Mouse (Mus musculus) fat pad, adult 2 months (tissue): ENCODE data around the gene Mblac2.
"Not testable (repeated sequence)": the region's sequence is repeated elsewhere in the genome, so short reads cannot be mapped to it uniquely, and the experiment has no call there.

Experiments used
- DNase-seq: peaks from one replicate; pipeline ENCODE4 v3.0.0-alpha.2; 2011; ENCODE audit warnings: low read depth, low spot score; ENCODE audit errors: extremely low read depth

Gene Mblac2

DNA sequence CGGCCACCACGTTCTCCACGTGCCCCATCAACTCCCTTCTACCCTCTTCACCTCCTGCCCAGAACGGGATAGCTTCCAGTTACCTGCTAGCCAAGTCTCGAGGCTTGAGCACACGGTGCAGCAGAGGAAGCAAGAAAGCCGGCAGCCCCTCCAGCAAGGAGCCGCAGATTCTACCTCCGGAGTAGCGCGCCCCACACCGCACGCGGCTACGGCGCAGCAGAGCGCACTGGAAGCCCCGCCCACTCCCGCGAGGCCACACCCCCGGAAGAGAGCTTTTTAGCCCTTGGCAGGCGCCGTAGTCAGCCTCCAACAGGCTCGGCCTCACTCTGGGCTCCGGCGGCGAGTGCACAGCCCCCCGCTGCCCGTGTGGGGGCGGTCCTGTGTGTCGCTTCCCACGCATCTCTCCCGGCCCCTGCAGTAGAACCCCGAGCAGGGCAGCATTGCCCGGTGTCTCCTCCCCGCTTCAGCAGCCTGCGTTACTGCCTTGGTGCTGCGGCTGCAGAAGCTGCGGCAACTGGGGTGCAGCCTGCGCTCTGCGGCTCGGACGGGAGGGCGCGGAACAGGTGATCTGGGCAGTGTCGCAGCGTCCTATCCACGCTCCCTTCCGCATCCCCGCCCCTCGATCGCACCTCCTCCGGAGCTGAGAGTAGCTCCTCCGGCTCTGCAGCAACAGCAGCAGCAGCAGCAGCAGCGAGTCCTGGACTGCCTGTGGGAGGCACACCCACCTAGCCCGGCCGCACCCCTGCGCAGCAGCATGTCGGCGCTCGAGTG lies at the start of gene Mblac2, which contains the start of gene Polr3g:
Gene Mblac2, plus strand, starts transcription at position 567 of the 771 bp plus-strand sequence.
Gene Polr3g, minus strand, starts transcription at position 239 of the 771 bp plus-strand sequence.
- peak; percentile 42 for DNase-seq

DNA sequence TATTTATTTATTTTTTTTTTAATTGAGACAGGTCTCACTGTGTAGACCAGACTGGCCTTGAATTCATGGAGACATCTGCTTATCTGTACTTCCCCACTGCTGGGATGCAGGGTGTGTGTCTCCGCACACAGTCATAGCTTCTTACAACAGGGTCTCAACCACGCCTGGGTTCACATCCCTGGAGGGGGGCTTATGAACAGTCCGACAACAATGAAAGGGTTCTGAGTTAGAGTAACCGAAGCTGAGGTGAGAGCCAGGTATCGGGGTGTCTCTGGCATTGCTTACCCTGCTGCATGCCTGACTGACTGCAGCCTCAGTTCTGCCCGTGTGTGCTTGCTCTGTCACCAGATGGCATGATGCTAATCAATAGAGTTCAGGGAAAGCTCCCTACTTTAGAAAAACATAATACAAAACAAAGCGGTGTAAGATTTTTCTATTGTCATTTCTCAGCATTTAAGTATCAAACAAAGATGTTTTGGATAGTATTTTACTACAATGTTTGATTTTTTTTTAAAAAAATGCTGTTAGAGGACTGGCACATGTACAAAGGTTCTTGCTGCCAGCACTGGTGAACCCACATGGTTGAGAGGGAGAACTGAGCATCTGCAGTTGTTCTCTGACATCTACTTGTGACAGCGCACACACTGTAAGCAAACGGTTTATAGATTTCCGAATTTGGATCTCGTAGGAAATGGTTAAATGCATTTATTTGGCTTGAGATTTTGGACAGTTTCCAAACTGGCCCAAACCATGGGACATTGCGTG lies 47.4 kb upstream of the Mblac2 start:
- no peak for DNase-seq

- peak; percentile 50 for DNase-seq
Observed at GRCm38 (mm10) chr13:81664331-81664698, 46.8 kb upstream of the Mblac2 start.

GRCm38 (mm10) chr13:81667713-81668112 lies 43.4 kb upstream of the Mblac2 start:
- DNase-seq: no peak

- DNase-seq: no peak
Observed at GRCm38 (mm10) chr13:81675333-81675732, 35.8 kb upstream of the Mblac2 start.

- DNase-seq: no peak
Observed at GRCm38 (mm10) chr13:81683107-81683506, 28.0 kb upstream of the Mblac2 start.

DNA sequence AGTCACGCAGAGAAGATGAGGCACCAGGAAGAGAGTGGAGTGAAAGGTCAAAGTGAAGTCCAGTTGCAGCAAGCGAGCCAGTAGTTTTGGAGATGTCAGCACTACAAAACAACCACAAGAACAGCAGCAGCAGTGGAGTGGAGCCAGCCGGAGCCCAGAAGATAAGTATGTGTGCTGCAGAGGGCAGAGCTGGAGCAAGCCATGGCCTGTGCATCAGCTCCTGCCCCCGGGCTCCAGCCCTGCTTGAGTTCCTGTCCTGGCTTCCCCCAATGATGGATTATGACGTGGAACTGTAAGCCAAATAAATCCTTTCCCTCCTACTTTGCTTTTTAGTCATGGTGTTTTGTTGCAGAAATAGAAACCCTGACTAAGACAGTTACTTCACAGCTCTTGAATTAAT lies 26.9 kb upstream of the Mblac2 start:
- peak; percentile 51 for DNase-seq

DNA sequence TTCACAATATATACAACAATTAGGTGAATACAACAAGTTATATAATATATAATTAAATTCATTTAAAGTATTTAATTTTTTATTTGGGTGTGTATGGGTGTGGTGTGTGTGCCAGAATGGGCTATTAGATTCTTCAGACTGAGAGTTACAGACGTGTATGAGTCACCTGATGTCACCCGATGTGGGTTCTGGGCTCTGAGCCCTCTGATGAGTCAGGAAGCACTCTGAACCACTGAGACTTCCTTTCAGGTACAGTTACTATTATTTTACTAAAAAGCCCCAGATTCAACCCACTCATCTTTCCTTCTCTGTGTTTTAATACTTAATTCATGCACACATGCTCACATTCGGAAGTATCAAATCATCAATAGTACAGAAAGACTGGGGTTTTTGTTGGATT lies 26.3 kb upstream of the Mblac2 start:
- DNase-seq: no peak

DNA sequence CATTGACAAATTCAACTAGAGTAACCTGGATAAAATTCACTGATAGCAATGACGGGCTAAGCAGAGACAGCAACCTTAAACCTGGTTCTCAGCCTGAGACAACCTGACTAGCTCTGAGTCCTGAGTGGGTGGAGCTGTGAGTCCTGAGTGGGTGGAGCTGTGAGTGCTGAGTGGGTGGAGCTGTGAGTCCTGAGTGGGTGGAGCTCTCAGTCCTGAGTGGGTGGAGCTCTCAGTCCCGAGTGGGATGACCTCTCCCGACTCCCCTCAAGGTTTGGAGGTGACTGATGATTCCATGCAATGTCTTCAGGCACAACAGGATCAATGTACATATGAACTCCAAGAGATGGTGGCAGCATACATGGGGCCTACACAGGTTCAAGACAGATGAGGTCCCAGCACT lies 21.6 kb upstream of the Mblac2 start:
- DNase-seq: no peak

- no peak for DNase-seq
Observed at GRCm38 (mm10) chr13:81690477-81690876, 20.7 kb upstream of the Mblac2 start.

GRCm38 (mm10) chr13:81691606-81692005 lies 19.5 kb upstream of the Mblac2 start:
- DNase-seq: no peak

DNA sequence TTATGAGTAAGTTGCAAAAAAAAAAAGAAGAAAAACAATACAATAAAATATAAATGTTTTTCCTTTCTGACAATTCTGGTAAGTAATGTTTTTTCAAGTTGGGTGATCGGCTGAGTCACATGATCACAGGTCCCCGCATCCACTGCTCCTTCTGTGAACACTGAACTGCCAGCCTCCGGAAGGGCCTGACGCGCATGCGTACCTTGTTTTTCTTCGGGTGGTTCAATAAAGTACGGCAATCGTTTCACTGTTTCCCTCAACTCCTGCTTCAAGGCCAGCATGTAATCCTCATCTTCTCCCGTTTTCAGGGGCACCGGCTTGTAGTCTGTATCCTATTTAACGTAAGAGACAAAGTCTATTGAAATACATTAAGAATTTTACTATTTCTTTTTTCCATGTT lies 16.7 kb upstream of the Mblac2 start:
- DNase-seq: no peak

DNA sequence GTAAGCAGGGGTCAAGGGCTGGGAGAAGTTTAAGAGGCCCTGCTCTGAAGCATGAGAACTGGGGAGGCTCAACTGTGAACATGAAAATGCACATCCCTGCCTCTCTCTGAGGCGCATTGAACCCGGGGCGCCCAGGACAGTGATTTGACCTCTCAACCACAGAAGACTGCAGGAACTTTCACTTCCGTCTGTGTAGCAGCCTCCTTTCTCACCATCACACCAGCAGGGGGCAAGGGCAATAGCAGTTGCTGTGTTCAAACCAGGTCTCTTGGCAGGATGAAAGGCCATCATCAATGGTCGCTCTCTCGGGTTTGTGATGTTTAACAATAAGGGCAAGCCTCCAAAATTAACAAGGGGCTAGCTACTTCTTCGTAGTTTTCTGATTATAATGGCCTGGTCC lies 8.0 kb upstream of the Mblac2 start:
- no peak for DNase-seq

DNA sequence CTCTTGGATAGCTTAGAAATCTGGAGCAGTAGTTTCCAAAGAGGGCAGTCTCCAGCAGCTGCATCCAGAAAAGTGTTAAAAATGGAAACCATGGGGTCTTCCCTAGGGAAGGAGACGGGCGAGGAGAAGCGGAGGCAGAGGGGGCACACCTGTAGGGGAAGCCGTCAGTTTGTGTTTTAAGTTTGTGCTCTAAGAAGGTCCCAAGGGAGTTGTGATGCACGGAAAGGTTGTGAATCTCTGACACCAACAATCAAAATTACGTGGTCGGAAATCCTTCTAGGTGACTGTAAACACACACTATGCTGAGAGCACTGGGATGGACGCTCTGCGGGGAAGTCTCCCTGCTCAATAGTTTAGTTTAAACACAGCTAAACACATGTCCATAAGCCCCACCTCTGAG lies 7.5 kb upstream of the Mblac2 start:
- no peak for DNase-seq

GRCm38 (mm10) chr13:81706311-81706710 lies 4.8 kb upstream of the Mblac2 start:
- DNase-seq: no peak

DNA sequence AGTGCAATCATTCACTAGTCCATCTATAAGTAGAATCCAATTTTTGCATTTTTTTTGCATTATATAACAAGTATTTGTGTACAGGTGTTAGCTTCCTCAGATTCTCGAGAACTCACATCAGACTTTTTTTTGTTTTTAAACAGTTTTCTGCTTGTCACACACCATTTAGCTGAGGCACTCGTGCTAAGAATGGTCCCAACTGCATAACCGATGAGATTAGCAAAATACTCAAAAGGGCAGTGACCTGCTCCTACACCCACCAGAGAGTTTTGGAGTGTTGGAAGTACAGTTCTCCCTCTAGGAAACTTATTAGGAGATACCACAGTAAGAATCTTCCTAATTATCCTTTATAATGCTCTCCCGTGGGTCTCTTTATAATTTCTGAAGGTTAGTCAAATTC lies 1.3 kb upstream of the Mblac2 start:
- no peak for DNase-seq

GRCm38 (mm10) chr13:81710266-81710665 lies 875 bp upstream of the Mblac2 start:
- no peak for DNase-seq

- DNase-seq: no peak
Observed at GRCm38 (mm10) chr13:81711546-81712371, 618 bp downstream of the Mblac2 start.

GRCm38 (mm10) chr13:81713896-81714295 lies 2.8 kb downstream of the Mblac2 start:
- no peak for DNase-seq

- not testable (repeated sequence) for DNase-seq
Observed at GRCm38 (mm10) chr13:81728141-81728540, 17.0 kb downstream of the Mblac2 start.

DNA sequence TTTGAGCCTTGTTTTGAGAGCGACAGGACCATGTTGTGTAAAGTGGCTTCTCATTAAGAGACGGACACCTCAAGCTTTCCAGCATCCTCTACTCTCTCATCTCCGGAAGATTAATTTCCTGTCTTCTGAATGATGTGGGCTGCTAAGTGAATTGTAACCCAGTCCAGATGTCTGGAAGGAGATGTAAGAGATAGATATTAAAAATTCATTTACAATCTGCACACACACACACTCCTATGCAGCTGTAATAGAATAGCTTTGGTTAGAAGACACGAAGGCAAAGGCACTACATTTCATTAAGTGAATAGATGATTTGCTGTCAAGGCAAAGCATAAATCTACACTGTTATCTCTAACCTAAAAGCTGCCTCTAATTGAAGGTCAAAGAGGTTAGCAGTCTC lies 18.0 kb downstream of the Mblac2 start:
- DNase-seq: no peak
